Mouse (Mus musculus) lung, postnatal 14 days (tissue): ENCODE data around the gene Speg.

Experiments
- DNase-seq: peaks from one replicate; pipeline ENCODE4 v3.0.0; 2021

Gene Speg

DNA sequence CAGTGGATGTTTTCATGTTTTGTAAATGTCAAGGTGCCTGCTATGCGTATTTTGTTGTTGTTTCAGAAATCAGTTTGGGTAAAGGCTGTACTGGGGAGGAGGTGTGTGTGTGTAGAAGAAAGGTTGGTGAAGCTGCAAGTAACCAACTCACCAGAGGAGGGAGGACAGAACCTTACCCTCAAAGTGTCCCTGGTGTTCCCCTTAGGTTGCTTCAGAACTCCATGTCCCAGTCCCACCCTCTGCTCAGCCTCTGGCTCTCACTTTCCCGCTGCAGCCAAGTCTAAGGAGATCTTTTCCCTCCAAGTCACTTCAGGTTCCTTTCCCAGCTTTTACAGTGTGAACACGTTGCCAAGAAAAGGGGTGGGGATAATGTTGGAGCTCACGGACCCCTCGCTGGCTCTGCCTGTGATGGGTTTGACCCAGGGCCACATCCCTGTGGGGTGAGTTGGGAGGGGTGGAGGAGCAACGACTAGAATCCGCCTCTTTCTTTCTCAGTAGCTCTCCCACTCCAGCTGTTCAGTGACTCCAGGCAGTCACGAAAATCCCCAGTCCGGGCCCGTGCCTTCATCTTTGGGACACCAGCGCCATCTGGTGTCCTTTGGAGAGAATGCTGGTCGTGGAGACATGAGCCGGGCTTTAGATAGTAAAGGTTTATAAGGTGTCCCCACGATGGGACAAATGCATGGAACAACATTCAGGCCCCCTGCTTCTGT, 92.3 kb downstream of the Speg start:
- DNase-seq: peak; percentile 80

DNA sequence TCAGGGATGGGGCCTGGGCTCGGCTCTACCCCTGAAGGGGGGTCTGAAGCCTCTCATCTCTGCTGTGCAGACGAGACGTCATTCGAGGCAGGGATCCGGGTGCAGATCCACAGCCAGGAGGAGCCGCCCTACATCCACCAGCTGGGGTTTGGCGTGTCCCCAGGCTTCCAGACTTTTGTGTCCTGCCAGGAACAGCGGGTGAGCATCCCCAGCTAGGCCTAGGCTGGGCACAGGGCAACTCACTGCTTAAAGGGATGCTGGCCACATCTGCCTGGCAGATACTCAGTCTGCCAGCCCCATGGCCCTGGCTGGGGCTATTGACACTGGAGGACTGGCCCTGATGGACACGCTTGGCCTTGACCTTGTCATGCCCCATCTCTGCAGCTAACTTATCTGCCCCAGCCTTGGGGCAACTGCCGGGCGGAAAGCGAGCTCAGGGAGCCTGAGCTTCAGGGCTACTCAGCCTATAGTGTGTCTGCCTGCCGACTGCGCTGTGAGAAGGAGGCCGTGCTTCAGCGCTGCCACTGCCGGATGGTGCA, 94.3 kb downstream of the Speg start:
- DNase-seq: no peak

DNA sequence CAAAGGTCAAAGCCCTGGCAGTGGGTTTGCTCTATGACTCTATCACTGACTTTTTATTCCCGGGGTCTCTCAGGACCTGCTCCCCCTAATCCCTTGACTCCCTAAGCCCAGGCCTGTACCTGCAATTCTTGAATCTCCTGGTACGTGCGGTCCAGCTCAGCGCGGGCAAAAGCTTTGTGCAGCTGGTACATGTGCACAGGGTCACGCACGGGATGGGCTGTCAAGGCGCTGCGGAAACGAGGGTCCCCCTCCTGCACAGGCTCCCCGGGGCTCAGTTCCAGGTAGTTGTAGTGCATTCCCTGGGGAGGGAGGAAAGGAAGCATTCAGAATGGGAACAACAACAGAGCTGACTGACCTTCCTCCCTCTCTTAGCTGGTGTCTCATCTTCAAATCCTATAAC, 101.3 kb downstream of the Speg start:
- DNase-seq: no peak

DNA sequence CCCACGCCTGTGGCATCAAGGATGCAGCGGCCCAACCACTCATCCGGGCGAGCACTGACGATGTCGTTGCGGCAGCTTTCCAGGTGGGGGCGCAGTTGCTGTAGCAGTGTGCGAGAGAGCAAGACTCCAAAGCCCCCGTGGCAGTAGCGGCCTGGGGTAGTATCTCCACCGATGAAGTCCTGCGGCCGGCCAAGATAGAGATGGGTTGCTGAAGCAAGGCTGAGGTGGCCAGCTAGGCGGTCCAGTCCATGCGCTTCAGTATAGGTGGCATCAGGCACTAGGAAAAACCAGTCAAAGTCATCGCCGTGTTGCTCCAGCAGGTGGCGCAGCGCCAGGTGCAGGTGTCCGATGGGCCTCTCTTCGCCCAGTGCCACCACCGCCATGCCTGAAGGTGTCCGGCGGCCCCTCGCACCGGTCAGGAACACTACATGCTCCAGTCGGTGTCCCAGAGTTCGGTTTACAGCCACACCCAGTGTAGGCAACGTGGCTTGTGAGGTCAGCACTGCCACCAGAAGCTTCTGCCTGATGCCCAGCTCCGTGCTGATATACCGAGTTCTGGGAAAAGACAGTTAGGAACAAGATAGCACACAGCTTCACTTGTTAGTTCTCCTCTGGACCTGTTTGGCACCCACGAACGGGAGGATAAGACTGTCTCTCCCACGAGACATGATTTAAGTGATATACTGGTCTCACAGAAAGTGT, 102.3 kb downstream of the Speg start:
- peak; percentile 87 for DNase-seq

DNA sequence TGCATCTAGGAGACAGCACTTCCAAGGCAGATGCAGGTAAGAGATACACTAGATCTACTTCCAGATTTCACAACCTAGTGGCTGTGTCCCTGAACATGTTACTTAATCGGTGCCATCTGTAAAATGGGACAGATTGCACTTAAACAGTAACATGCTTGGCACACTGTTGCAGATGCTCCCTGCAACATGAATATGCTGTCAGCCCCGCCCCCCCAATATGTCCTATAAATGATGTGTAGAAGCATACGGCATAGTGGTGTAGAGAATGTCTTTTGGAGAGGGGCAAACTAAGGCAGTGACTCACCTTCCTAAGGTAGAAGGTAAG, 102.8 kb downstream of the Speg start:
- no peak for DNase-seq

DNA sequence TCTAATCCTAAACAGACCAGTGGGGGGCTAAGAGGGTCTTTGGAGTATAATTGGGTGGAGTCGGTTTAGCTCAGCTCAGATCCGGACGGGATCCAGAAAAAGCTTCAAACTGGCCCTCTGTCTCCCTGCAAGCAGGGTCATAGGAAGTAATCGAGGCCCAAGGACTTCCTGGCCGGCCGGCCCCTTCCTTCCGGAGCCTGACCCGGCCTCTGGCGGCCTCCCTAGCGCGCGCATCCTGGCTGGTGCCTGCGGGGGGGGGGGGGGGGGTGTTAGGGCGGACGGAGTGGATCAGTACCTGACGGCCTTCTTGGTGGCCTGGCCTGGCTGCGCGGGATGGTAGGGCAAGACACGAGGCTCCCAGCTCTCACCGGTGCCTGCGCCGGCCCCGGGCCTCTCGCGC, 103.4 kb downstream of the Speg start:
- DNase-seq: peak; percentile 56

DNA sequence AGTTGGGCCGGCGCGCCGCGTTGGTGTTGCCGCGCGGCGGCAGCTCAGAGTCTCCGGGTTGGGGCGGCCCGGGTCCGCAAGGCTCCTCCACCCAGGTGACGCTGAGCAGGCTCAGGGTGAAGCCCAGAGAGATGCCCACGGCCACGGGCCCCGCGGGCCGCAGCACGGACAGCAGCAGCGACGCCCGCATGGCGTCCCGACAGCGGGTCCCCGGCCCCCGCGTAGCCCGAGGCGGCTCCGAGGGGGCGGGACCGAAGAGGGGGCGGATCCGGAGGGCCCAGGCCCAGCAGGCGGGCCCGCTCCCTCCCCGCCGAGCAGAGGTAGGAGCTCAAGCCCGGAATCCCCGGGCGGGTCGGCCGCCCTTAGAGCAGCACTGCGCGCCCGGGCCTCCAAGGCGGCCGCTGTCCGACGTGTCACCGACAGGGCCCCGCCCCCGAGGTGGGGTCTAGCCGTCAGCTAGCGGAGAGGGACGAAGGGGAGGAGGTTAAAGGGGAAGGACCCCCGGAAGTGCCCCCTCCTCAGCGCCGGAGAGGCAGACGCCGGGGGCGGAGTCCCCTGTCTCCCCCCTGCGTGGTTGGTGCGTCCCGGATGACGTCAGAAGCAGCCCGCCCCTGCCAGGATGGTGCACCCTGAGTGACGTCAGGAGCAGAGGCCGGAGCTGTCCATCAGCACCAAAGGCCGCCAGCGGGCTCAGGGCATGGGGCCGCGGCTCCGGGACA, 104.0 kb downstream of the Speg start, which contains the start of the genes Chpf and Tmem198:
TSS of gene Chpf (minus strand) at position 392 of the 719 bp plus-strand sequence.
TSS of gene Tmem198 (plus strand) at position 617 of the 719 bp plus-strand sequence.
- DNase-seq: peak; percentile 98

DNA sequence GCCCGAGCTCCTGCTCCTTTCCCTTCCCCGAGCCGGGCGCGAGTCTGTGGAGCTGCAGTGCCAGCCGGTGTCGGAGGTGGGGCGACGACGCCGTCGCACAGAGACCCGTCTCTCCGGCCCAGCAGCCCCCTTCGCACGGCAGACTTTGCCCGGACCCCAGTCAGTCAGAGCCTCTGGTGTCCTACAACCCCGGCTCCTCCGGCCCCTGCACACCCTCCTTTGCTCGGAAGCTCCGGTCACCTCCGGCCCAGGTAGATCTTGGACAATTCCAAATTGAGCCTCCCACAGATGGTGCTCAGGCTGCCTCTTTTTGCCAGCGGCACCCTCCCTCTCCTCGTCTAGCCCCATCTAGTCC, 104.5 kb downstream of the Speg start:
- DNase-seq: no peak

DNA sequence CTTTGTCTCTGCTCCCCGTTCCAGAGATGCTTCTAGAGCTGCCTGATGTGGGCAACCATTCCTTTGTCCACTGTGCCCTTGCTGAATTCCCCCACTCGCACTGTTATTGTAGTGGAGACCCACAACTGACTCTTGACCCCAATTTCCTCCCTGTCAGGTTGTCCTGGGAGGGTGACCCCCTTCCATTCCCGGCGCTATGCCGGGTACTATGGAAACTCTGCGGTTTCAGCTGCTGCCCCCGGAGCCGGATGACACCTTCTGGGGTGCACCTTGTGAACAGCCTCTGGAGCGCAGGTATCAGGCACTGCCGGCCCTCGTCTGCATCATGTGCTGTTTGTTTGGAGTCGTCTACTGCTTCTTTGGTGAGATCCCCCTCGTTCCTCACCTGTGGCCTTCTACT, 104.9 kb downstream of the Speg start:
- no peak for DNase-seq

DNA sequence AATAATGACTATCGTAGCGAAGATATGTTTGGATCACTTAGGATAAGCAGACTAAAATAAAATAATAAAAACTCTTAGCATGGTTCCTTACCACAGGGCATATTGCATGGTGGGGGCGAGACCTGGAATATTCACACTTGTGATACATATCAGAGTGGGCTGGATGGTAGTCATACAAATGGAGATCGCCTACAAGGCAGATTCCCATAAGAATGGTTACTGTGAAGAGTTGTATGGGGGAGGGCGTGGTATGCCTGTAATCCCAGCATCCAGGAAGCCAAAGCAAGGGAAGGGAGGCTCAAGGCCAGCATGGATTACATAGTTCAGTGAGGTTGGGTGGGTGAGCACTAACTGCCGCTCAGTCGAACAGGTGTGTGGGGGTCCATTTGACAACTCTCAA, 105.6 kb downstream of the Speg start:
- DNase-seq: no peak
